Mouse (Mus musculus): ENCODE measurements at regions not wholly inside any gene's neighbourhood (a gene's known extent, or its start where the extent isn't known, plus 50 kb on each side); places are given as distances from the start of the nearest gene placed in this dataset.

GRCm38 (mm10) chr14:60439106-60439505 is 66.0 kb downstream of the Amer2 start:
- no peak for DNase-seq (ENCODE audit: low spot score)

GRCm38 (mm10) chr14:60443821-60444551 is 70.9 kb downstream of the Amer2 start:
- no peak for DNase-seq (ENCODE audit: low spot score)

GRCm38 (mm10) chr14:60444552-60444937 is 71.5 kb downstream of the Amer2 start:
- no peak for DNase-seq (ENCODE audit: low spot score)

- DNase-seq (ENCODE audit: low spot score) = no peak
Observed at GRCm38 (mm10) chr14:60446037-60446436, 73.0 kb downstream of the Amer2 start.

- no peak for DNase-seq (ENCODE audit: low spot score)
Observed at GRCm38 (mm10) chr14:60451216-60451615, 78.2 kb downstream of the Amer2 start.

GRCm38 (mm10) chr14:60451684-60452083 is 78.6 kb downstream of the Amer2 start:
- DNase-seq (ENCODE audit: low spot score) = no peak

- DNase-seq (ENCODE audit: low spot score) = no peak
Observed at GRCm38 (mm10) chr14:60456767-60457166, 83.7 kb downstream of the Amer2 start.

- DNase-seq (ENCODE audit: low spot score) = peak; percentile 57
Observed at GRCm38 (mm10) chr14:60484996-60485888, 112.2 kb downstream of the Amer2 start.

- no peak for DNase-seq (ENCODE audit: low spot score)
Observed at GRCm38 (mm10) chr14:60485889-60486274, 112.8 kb downstream of the Amer2 start.

GRCm38 (mm10) chr14:60486278-60486935 is 113.3 kb downstream of the Amer2 start:
- peak; percentile 7 for DNase-seq (ENCODE audit: low spot score)

GRCm38 (mm10) chr14:60489111-60489510 is 116.1 kb downstream of the Amer2 start:
- no peak for DNase-seq (ENCODE audit: low spot score)

GRCm38 (mm10) chr14:60490886-60491285 is 117.8 kb downstream of the Amer2 start:
- DNase-seq (ENCODE audit: low spot score) = no peak

- DNase-seq (ENCODE audit: low spot score) = no peak
Observed at GRCm38 (mm10) chr14:60495441-60495840, 122.4 kb downstream of the Amer2 start.

- no peak for DNase-seq (ENCODE audit: low spot score)
Observed at GRCm38 (mm10) chr14:60502552-60502951, 129.5 kb downstream of the Amer2 start.

GRCm38 (mm10) chr14:60505066-60505465 is 128.7 kb upstream of the Spata13 start:
- DNase-seq (ENCODE audit: low spot score) = no peak

GRCm38 (mm10) chr14:60506296-60506695 is 127.5 kb upstream of the Spata13 start:
- DNase-seq (ENCODE audit: low spot score) = no peak

GRCm38 (mm10) chr14:60513560-60513959 is 120.2 kb upstream of the Spata13 start:
- DNase-seq (ENCODE audit: low spot score) = no peak

GRCm38 (mm10) chr14:60515094-60515786 is 118.6 kb upstream of the Spata13 start:
- no peak for DNase-seq (ENCODE audit: low spot score)

GRCm38 (mm10) chr14:60517891-60518290 is 115.9 kb upstream of the Spata13 start:
- DNase-seq (ENCODE audit: low spot score) = no peak

- DNase-seq (ENCODE audit: low spot score) = no peak
Observed at GRCm38 (mm10) chr14:60523010-60523409, 110.8 kb upstream of the Spata13 start.

GRCm38 (mm10) chr14:60524869-60525268 is 108.9 kb upstream of the Spata13 start:
- no peak for DNase-seq (ENCODE audit: low spot score)
